Mouse (Mus musculus): ENCODE data around the gene Efcab11.
"Not testable (repeated sequence)": the region's sequence is repeated elsewhere in the genome, so short reads cannot be mapped to it uniquely, and the experiment has no call there.

The Efcab11 gene

DNA sequence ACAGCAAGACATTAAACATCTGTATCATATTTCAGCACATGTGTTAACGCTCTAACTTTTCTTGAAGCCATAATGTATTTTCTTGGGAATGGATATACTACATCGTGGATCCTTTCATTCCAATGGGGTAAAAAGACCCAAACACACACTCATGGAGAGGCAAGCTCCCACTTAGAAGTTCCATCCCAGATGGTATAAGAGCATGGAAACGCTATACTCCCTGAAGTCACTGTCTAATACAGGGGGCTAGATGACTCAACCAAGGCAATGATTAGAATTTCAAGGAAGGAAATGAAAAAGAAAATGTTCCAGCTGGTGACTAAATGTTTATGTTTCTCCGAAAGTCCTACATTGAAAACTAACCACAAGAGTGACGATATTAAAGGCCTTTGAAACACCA lies 76.3 kb downstream of the Efcab11 start:
- no peak for DNase-seq (ENCODE audit: low spot score)

DNA sequence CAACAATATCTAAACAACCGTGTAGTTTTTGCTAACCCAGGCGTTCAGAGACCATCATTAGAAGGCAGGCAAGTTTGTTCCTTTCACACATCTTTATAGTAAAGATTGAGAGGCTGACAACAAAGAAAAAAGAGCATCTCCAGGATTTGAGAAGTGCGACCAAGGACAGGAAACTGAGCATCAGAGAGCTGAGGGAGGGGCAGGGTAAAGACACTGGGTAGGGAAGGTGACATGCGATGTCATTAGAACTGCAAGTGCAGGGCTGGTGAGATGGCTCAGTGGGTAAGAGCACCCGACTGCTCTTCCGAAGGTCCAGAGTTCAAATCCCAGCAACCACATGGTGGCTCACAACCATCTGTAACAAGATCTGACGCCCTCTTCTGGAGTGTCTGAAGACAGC lies 77.5 kb downstream of the Efcab11 start:
- DNase-seq (ENCODE audit: low spot score) = not testable (repeated sequence)

DNA sequence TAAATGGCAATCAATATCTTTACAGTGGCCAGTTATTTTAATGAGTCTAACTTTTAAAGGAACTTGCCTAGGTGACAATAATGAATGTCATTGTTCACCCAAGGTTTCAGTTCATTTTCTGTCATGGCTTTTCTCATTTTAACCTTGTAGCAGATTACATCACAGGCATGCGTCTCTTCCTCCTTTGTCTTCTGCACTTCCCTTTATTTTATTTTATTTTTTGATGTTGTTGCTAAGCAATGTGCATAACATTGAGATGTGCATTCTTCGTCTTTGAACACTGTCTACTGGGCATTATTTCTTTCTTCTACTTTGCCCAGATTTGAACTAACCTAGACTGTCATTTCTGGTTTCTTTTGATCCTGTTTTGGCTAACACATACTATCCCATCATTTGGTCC lies 88.3 kb downstream of the Efcab11 start:
- DNase-seq (ENCODE audit: low spot score) = no peak

GRCm38 (mm10) chr12:99794792-99795620 lies 89.2 kb downstream of the Efcab11 start:
- DNase-seq (ENCODE audit: low spot score) = no peak

- no peak for DNase-seq (ENCODE audit: low spot score)
Measured at GRCm38 (mm10) chr12:99794158-99794515, 90.1 kb downstream of the Efcab11 start.

GRCm38 (mm10) chr12:99793465-99794157 lies 90.6 kb downstream of the Efcab11 start:
- no peak for DNase-seq (ENCODE audit: low spot score)

DNA sequence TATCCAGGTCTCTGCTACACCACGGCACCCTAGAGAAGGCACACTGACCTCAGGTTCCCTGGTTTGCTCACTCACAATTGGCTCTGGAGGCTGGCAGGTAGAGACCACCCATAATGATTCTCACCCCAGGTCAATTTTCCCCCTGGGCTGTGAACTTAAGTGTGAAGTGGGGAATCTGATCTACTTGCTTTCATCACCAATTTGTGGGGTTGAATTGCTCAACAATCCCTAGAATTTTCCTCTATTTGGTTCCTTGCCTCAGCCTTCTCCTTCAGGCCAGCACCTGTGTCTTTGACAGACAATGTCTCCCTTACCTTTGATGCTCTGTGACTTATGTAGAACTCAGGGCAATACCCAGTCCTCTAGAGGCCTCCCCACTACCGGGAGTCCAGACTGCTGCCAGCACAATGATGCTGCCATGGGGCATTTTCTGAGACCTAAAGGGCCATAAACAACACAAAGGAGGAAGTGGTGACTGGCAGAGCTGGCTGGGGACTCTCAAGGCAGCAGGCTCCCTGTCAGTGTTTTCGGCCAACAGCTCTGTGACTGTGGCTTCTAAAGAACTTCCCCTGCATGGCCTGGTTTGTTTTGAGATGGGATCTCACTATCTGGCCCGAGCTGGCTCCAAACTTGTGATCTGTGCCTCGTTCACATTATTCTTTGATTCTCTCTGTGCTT lies 94.8 kb downstream of the Efcab11 start:
- DNase-seq (ENCODE audit: low spot score) = no peak

GRCm38 (mm10) chr12:99781774-99782173 lies 102.5 kb downstream of the Efcab11 start:
- DNase-seq (ENCODE audit: low spot score) = no peak

DNA sequence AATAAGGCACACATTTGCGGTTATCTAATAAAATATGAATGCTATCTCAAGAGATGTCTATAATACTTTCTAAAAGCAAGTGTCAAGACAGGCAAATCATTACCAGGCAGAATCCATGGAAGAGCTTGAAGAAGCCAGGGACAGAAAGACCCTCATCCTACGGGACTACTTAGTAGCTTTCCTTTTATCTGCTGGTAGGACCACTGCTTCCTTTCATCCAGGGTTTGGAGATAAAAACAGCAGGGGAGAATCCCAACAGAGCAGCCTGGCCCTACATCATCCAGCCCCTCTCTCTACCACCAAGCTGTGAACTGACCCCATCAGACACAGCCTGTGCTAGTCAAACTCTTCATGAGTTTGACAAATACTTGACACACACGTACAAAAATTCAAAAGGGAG lies 103.8 kb downstream of the Efcab11 start:
- DNase-seq (ENCODE audit: low spot score) = no peak

GRCm38 (mm10) chr12:99779908-99780307 lies 104.3 kb downstream of the Efcab11 start:
- DNase-seq (ENCODE audit: low spot score) = no peak

GRCm38 (mm10) chr12:99776497-99777139 lies 107.6 kb downstream of the Efcab11 start:
- DNase-seq (ENCODE audit: low spot score) = no peak

- no peak for DNase-seq (ENCODE audit: low spot score)
Measured at GRCm38 (mm10) chr12:99774864-99775263, 109.4 kb downstream of the Efcab11 start.

- DNase-seq (ENCODE audit: low spot score) = no peak
Measured at GRCm38 (mm10) chr12:99773636-99774193, 110.5 kb downstream of the Efcab11 start.

DNA sequence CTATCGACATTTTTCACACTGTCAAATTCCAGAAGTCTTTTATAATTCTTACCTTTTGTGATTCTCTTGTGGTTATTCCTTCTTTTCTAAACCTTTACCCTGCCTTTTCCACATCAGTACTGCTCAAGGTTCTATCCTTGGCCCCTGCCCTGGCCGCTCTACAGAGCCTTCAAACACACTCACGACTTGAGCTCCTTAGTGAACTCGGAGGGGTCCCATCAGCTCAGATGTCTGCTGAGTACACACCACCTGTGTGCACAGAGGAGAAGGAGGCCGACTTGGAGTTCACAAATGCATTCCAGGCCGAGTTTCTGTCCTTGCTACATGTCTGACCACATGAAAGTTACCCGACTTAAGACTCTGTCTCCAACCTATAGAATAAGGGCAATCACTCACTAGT lies 113.2 kb downstream of the Efcab11 start:
- no peak for DNase-seq (ENCODE audit: low spot score)

- DNase-seq (ENCODE audit: low spot score) = no peak
Measured at GRCm38 (mm10) chr12:99769626-99770025, 114.6 kb downstream of the Efcab11 start.

GRCm38 (mm10) chr12:99767691-99768090 lies 116.5 kb downstream of the Efcab11 start:
- DNase-seq (ENCODE audit: low spot score) = no peak

DNA sequence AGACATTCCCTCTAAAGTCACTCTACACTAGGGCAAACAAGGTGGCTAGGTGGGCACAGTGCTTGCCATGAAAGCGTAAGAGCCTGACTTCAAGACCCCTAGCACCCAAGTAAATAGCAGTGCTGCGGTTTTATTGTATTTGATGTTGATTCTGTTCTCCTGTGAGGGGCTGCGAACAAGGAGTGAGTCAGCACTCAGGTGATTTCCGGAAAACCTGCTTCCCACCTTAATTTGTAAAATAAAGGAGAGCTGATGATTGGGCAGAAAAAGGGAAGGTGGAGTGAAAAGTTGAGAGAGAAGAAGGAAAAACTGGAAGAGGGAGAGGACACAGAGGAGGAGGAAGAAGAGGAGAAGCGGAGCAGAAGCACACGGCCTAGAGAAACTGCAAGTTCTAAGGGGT lies 118.3 kb downstream of the Efcab11 start:
- DNase-seq (ENCODE audit: low spot score) = no peak

- no peak for DNase-seq (ENCODE audit: low spot score)
Measured at GRCm38 (mm10) chr12:99764053-99764452, 120.2 kb downstream of the Efcab11 start.

- DNase-seq (ENCODE audit: low spot score) = peak; percentile 16
Measured at GRCm38 (mm10) chr12:99757754-99758526, 126.3 kb downstream of the Efcab11 start.

DNA sequence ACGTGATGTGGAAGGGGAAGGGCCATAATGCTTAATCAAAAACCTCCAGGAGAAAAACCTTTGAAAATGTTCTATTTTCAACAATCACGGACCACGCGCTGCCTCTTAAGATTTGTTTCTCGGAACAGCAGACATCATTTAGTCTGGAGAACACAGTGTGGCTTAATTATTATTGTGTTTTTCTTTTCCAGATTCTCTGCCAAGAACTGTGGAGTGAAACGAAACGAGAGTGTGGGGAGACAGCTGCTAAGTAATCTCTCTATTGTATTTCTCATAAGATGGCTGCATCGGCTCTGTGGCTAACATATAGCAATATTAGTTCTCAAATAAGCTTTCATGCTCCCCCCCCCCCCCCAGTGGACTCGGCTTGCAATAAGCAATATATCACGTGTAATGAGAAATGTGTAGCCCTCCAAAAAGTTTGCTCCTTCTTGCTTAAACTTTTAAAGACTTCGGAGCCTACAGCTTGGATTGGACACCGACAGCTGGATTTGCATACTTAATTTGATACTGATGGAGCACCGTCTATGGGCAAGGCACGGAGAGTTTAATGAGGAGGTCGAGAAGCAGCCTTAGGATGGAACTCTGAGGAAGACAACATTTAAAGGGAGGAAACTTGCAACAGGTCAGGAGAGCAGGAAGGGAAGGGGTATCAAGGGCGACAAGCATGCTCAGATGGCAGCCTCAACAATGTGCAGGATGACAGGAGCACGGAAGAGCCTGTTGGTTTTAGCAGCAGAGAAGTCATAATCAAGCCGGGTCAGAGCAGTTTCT lies 127.1 kb downstream of the Efcab11 start:
- no peak for DNase-seq (ENCODE audit: low spot score)

DNA sequence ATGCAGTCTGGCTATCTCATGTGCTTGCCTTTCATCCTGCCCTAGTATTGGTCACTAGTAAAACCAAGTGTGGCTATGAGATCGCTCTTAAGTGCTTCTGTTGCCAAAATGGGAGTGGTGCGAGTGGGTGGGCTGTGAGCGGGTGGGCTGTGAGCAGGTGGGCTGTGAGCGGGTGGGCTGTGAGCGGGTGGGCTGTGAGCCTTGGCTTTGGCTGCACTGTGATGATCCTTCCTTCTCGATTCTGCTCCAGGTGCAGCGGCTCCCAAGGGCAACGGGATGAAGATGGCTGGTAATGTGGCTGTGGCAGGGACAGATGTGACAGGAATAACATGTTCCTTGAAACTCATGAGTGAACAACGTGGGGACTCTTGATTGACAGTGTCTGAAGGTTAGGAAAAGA lies 128.0 kb downstream of the Efcab11 start:
- DNase-seq (ENCODE audit: low spot score) = no peak

All from ovary, postnatal 36 days (tissue).